Mouse (Mus musculus): ENCODE data around the gene Zmiz1. TPM values are rescaled to one million over a fixed set of nuclear protein-coding genes. Genes with fewer than 3 reads are reported as not detected.
A peak's percentile ranks its signal among the peaks of the same experiment; 100 is the strongest.

Zmiz1 gene
- polyA plus RNA-seq, 1 experiment from 2014 or later: 37.0 TPM

GRCm38 (mm10) chr14:25451699-25452632 lies 7.0 kb upstream of the Zmiz1 start:
- H3K9me3 ChIP-seq (replicated peaks; ENCODE audit: control insufficient read depth, low read length): no peaks in the 10 kb centered on the region
- H3K27me3 ChIP-seq (replicated peaks; ENCODE audit: control insufficient read depth, insufficient read depth, low read length): no peaks in the 10 kb centered on the region
- ATAC-seq: no peak
- no peak overlapping the region for H3K9ac ChIP-seq (ENCODE audit: low read length)
- WGBS: 86% methylated on average over 10 of the region's 10 CpGs
- H3K36me3 ChIP-seq (ENCODE audit: control insufficient read depth, insufficient read depth, low read length): no peaks in the 10 kb centered on the region
- H3K4me1 ChIP-seq (ENCODE audit: control insufficient read depth, insufficient read depth, low read length): peaks cover 7% of the 10 kb centered on the region
- no peak overlapping the region for H3K27ac ChIP-seq (ENCODE audit: low read depth, low read length)
- no peak overlapping the region for H3K4me2 ChIP-seq (ENCODE audit: low read length)
- H3K4me3 ChIP-seq (ENCODE audit: low read depth, low read length): no peak overlapping the region
- no peak for DNase-seq (ENCODE audit: low spot score)

DNA sequence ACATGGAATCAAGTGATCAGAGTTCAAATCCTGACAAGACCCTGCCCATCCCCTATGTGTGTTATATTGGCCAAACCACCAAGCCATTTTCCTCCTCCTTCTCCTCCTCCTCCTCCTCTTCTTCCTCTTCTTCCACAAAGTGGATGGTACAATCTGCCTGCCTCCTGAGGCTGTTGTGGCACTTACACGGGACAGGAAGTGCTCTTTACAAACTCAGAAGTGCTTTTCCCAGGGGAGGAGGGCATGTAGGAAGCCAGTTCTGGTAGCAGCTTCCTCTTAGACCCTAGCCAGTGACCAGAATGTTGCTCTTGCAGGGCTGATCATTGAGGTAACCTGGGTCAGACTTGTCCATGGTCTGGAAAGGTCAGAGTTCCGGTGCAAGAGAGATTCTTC lies 6.4 kb upstream of the Zmiz1 start:
- no peak overlapping the region for H3K9ac ChIP-seq (ENCODE audit: low read length)
- no peaks in the 10 kb centered on the region for H3K36me3 ChIP-seq (ENCODE audit: control insufficient read depth, insufficient read depth, low read length)
- H3K4me3 ChIP-seq (ENCODE audit: low read depth, low read length): no peak overlapping the region
- H3K9me3 ChIP-seq (replicated peaks; ENCODE audit: control insufficient read depth, low read length): no peaks in the 10 kb centered on the region
- no peaks in the 10 kb centered on the region for H3K27me3 ChIP-seq (replicated peaks; ENCODE audit: control insufficient read depth, insufficient read depth, low read length)
- ATAC-seq (no peak), DNase-seq (ENCODE audit: low spot score) (no peak)
- H3K27ac ChIP-seq (ENCODE audit: low read depth, low read length): no peak overlapping the region
- 72% methylated on average over 2 of the region's 2 CpGs for WGBS
- no peak overlapping the region for H3K4me2 ChIP-seq (ENCODE audit: low read length)
- H3K4me1 ChIP-seq (ENCODE audit: control insufficient read depth, insufficient read depth, low read length): peaks cover 7% of the 10 kb centered on the region

- Histone ChIP-seq H3K27me3 (replicated peaks; ENCODE audit: control insufficient read depth, insufficient read depth, low read length) (no peaks in the 10 kb centered on the region), H3K4me2 (ENCODE audit: low read length) (no peak overlapping the region), H3K36me3 (ENCODE audit: control insufficient read depth, insufficient read depth, low read length) (no peaks in the 10 kb centered on the region), H3K4me3 (ENCODE audit: low read depth, low read length) (no peak overlapping the region), H3K9me3 (replicated peaks; ENCODE audit: control insufficient read depth, low read length) (no peaks in the 10 kb centered on the region), H3K27ac (ENCODE audit: low read depth, low read length) (no peak overlapping the region), H3K9ac (ENCODE audit: low read length) (no peak overlapping the region), H3K4me1 (ENCODE audit: control insufficient read depth, insufficient read depth, low read length) (peaks cover 7% of the 10 kb centered on the region)
- ATAC-seq (no peak), DNase-seq (ENCODE audit: low spot score) (no peak)
- 85% methylated on average over 12 of the region's 12 CpGs for WGBS
Observed at GRCm38 (mm10) chr14:25454066-25454760, 4.8 kb upstream of the Zmiz1 start.

DNA sequence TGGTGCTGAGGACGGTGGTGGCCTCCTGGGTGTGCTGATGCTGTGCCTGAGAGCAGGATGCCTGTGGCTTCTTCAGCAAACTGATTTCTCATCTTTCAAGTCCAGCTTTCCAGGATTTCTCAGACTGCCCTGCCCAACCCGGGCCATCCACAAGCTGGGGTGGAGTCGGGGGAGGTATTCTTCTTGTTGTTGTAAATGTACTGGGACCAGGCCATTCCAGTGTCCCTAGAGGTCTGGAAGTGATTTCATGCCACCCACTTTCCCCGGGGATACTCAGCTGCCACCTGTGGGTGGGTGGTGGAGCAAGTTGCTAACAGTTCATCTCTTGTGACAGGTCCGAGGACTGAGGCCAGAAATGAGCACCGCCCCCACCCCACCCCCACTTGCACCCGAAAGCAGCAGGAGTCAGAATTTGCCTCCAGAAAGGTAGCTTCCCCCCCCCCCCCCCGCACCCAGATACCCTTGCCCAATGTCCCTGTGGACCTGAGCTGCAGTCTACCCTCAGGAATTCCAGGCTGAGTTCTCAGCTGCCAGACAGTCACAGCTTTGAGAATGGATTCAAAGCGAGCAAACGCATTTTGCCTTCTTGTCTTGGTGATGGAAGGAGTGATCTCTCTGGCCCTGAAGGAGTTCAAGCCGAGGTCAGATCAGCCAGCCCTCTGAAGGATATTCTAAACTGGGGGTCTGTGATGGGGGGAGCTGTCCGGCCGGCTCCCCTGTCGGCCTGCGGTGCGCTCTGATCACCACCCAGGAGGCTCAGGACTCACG lies 2.1 kb upstream of the Zmiz1 start:
- 3% methylated on average over 16 of the region's 17 CpGs for WGBS
- H3K9ac ChIP-seq (ENCODE audit: low read length): peak overlapping the region; percentile 100
- no peaks in the 10 kb centered on the region for H3K36me3 ChIP-seq (ENCODE audit: control insufficient read depth, insufficient read depth, low read length)
- ATAC-seq: peak; percentile 3; the same call in 1 of the 2 replicates
- peak overlapping the region; percentile 98 for H3K4me3 ChIP-seq (ENCODE audit: low read depth, low read length)
- peaks cover 9% of the 10 kb centered on the region for H3K4me1 ChIP-seq (ENCODE audit: control insufficient read depth, insufficient read depth, low read length)
- DNase-seq (ENCODE audit: low spot score): no peak
- peak overlapping the region; percentile 98 for H3K4me2 ChIP-seq (ENCODE audit: low read length)
- H3K9me3 ChIP-seq (replicated peaks; ENCODE audit: control insufficient read depth, low read length): no peaks in the 10 kb centered on the region
- no peaks in the 10 kb centered on the region for H3K27me3 ChIP-seq (replicated peaks; ENCODE audit: control insufficient read depth, insufficient read depth, low read length)
- H3K27ac ChIP-seq (ENCODE audit: low read depth, low read length): peak overlapping the region; percentile 99

DNA sequence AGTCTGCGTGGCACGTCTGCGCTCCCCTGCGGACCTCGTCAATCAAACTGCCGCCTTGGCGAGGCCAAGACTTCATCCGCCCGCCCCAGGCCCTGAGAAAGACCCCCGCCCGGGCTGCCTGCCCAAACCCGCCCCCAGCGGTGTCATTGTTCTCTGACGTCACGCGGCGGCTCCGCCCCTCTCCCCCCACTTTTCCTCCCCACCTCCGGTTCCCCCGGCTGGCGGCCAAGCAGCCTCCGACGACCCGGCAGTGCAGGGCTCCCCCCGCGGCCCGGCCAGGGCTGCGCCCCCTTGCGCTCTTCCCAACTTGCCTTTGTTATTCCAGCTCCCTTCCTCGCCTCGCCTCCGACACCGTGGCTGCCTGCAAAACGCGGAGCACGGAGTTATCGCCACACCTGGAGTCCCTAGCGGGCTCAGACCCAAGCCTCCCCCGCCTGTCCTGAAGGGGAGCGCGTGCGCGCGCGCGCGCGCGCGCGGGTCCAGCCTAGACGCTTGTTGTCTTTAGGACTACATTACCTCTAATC lies 1.5 kb upstream of the Zmiz1 start:
- DNase-seq (ENCODE audit: low spot score): peak; percentile 98
- H3K9me3 ChIP-seq (replicated peaks; ENCODE audit: control insufficient read depth, low read length): no peaks in the 10 kb centered on the region

DNA sequence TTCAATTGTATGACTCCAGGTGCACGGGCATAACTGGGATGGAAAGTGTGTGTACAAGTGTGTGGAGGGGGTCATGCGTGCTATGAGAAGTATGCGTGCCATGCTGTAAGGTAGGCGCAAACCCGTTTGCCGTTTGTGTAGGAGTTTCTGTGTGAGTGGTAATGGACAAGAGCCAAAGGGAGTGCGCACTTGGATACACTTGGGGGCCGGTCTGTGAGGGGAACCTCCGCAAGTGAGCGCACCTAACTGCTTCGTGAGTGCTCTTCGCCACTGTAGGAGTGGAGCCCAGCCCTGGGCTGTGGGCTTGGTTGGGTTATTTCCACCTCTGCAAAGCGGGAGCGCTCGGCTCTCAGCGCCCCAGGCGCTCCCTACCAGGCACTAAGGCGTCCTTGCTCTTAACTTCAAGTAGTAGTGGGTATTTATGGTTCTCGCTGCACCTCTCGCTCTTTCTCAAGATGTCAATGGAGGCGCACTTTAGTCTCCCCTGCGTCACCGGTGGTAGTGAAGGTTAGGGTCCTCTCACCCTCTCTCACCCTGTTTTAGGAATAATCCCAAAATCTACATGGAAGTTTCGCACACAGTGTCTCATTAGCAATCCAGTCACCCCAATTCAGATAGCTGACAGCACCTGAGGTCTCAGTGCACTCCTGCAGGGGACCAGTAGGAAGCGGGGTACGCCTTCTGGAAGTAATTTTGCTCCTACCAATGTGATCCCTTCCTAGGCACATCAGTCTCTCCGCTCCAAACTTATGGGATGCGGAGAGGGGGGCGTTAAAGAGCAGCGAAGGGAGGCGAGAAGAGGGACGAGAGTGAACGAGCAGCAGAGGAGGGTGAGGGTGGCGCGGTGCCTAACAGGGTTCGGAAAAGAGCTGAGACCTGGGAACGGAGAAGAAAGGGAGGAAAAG lies 622 bp upstream of the Zmiz1 start:
- Histone ChIP-seq H3K36me3 (ENCODE audit: control insufficient read depth, insufficient read depth, low read length) (no peaks in the 10 kb centered on the region), H3K4me3 (ENCODE audit: low read depth, low read length) (peak overlapping the region; percentile 98), H3K4me2 (ENCODE audit: low read length) (peak overlapping the region; percentile 98), H3K4me1 (ENCODE audit: control insufficient read depth, insufficient read depth, low read length) (peaks cover 22% of the 10 kb centered on the region), H3K27ac (ENCODE audit: low read depth, low read length) (peak overlapping the region; percentile 99), H3K27me3 (replicated peaks; ENCODE audit: control insufficient read depth, insufficient read depth, low read length) (no peaks in the 10 kb centered on the region), H3K9me3 (replicated peaks; ENCODE audit: control insufficient read depth, low read length) (no peaks in the 10 kb centered on the region), H3K9ac (ENCODE audit: low read length) (peak overlapping the region; percentile 100)
- DNase-seq (ENCODE audit: low spot score): peak; percentile 75
- peak; percentile 27 for ATAC-seq
- WGBS: under 1% methylated on average over 37 of the region's 37 CpGs

More for the DNA sequence above, 1.5 kb upstream of the Zmiz1 start:
- H3K9ac ChIP-seq (ENCODE audit: low read length): peak overlapping the region; percentile 100
- 1% methylated on average over 50 of the region's 52 CpGs for WGBS
- peak overlapping the region; percentile 98 for H3K4me2 ChIP-seq (ENCODE audit: low read length)
- peak; percentile 81 for ATAC-seq
- H3K4me3 ChIP-seq (ENCODE audit: low read depth, low read length): peak overlapping the region; percentile 98
- H3K27ac ChIP-seq (ENCODE audit: low read depth, low read length): peak overlapping the region; percentile 99
- no peaks in the 10 kb centered on the region for H3K36me3 ChIP-seq (ENCODE audit: control insufficient read depth, insufficient read depth, low read length)
- peaks cover 13% of the 10 kb centered on the region for H3K4me1 ChIP-seq (ENCODE audit: control insufficient read depth, insufficient read depth, low read length)
- no peaks in the 10 kb centered on the region for H3K27me3 ChIP-seq (replicated peaks; ENCODE audit: control insufficient read depth, insufficient read depth, low read length)

DNA sequence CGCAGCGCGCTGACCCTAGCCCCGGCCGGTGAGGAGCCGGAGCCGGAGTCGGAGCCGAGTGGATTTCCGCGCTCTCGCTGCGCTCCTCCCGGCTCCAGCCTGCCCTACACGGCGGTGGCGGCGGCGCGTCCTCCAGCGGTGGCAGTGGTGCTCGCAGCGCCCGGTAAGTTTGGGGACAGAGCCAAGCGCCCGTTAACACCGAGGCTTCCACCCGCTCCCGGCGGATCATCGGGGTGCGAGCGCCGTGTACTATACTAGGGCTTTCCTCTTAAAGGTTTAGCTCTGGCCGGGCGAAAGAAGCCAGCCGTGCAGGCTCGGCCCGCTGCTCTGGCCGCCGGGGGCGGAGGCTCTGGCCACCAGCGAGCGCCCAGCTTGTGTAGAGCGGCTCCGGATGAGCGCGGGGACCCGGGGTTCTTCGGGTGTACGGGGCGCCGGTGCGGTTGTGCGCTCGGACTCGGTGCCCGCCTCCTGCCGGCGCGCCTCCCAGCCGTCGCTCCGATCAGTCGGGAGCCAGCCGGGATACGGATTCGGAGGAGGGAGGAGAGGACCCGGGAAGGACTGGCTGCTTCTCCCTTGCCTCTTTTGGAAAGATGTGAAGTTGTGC lies 511 bp downstream of the Zmiz1 start:
- DNase-seq (ENCODE audit: low spot score): no peak
- WGBS: under 1% methylated on average over 69 of the region's 69 CpGs
- no peaks in the 10 kb centered on the region for H3K36me3 ChIP-seq (ENCODE audit: control insufficient read depth, insufficient read depth, low read length)

More for the DNA sequence above, 511 bp downstream of the Zmiz1 start:
- Histone ChIP-seq H3K4me3 (ENCODE audit: low read depth, low read length) (peak overlapping the region; percentile 98), H3K9ac (ENCODE audit: low read length) (peak overlapping the region; percentile 100), H3K9me3 (replicated peaks; ENCODE audit: control insufficient read depth, low read length) (no peaks in the 10 kb centered on the region), H3K27me3 (replicated peaks; ENCODE audit: control insufficient read depth, insufficient read depth, low read length) (no peaks in the 10 kb centered on the region), H3K4me2 (ENCODE audit: low read length) (peak overlapping the region; percentile 98), H3K27ac (ENCODE audit: low read depth, low read length) (peak overlapping the region; percentile 99), H3K4me1 (ENCODE audit: control insufficient read depth, insufficient read depth, low read length) (peaks cover 32% of the 10 kb centered on the region)
- ATAC-seq: peak; percentile 19

Measured in forebrain, embryonic 14.5 days (tissue).